Mouse (Mus musculus) retina, embryonic 14.5 days (tissue): ENCODE measurements around the gene Tspan14.

Experiments
- DNase-seq: peaks from one replicate; pipeline ENCODE4 v3.0.0-alpha.2; 2015; ENCODE audit warnings: low spot score

Tspan14 gene

GRCm38 (mm10) chr14:40885225-40885624 is 81.4 kb downstream of the Tspan14 start:
- DNase-seq: no peak

DNA sequence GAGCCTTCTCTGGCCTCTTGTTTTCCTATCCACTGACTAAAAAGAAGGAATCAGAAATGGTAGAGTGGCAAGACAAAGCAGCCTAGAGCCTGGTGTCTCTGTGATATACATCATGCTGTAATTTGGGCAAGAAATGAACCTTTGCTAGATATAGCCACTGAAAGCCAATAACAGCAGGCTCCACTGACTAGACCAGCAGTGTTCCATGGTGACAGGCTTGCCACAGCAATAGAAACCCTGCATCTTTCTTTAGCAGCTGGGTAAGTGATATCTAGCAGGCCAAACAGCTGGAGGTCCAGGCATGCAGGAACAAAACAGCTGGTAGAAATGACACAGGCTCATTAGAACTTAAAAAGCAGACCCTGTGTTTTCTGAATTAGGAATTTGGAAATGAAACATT is 92.0 kb downstream of the Tspan14 start:
- no peak for DNase-seq

GRCm38 (mm10) chr14:40873961-40874360 is 92.6 kb downstream of the Tspan14 start:
- DNase-seq: no peak

- no peak for DNase-seq
Measured at GRCm38 (mm10) chr14:40870598-40870997, 96.0 kb downstream of the Tspan14 start.

DNA sequence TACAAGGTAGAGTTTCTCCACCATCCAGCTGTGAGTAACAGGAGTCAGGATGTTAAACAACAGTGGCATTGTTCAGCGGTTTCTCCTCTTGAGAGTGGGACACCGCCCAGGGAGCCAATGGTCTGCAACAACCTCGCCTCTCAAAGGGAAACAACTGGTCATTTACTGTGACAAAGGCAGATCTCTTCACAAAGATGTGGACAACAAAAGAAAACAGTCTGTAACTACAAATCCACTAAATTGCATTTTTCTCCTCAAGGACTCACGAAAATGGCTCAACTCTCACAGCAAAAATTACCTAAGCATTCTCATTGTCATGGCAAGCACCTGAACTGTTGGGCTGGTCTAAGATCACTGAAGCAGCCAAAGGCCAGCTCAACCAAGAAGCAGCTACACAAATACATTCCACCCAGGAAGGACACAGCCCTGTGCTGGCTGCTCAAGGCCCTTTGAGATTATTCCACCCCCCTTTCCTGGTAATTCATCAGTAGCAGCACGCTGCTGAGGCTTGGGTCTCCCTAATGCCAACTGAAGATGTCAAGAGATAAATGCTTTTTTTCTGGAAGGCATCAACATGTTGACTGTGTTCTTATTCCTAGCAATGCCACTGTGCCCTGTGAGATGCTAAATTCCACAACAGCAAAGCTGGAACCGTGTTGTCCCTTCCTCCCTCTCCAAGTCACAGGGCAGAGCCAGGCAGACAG is 101.6 kb downstream of the Tspan14 start:
- DNase-seq: no peak

DNA sequence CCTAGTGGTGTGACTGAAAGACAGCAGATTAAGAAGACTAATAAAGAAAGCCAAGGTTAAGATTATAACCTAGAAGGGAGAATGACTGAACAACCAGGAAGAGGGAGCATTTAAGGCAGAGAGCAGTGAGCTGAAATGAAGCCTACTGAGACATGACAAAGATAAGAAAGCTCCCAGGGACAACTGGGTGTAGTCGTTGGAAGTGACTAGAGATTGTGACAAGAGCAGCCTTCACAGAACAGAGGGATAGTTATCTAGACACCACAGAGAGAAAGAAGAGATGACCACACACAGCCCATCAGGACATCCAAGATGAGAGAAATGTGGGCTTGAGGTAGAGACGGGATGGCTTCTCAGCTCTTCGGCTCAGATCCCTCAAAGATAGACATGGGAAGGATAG is 102.9 kb downstream of the Tspan14 start:
- no peak for DNase-seq

GRCm38 (mm10) chr14:40863022-40863421 is 103.6 kb downstream of the Tspan14 start:
- no peak for DNase-seq
